Mouse (Mus musculus): ENCODE data around the gene Prrx2. TPM values are rescaled to one million over a fixed set of nuclear protein-coding genes. Genes with fewer than 3 reads are reported as not detected.

Prrx2 gene
- polyA plus RNA-seq (2012; rRNA removed) = 9.9 and 10.0 TPM in 2 replicates

GRCm38 (mm10) chr2:30834373-30835022 is at the start of gene Prrx2:
Gene Prrx2 (plus strand): TSS chr2:30834972.

GRCm38 (mm10) chr2:30803604-30804003 is 31.2 kb upstream of the Prrx2 start, which contains the start of gene 1700001O22Rik:
Gene 1700001O22Rik (minus strand): TSS chr2:30803661.

GRCm38 (mm10) chr2:30807648-30808295 is 27.0 kb upstream of the Prrx2 start, which contains the start of gene Ntmt1:
Gene Ntmt1 (plus strand): TSS chr2:30807826.

GRCm38 (mm10) chr2:30830283-30830795 is 4.4 kb upstream of the Prrx2 start, which contains the start of gene Asb6:
Gene Asb6 (minus strand): TSS chr2:30830333.

GRCm38 (mm10) chr2:30929483-30930045 is 94.8 kb downstream of the Prrx2 start, which contains the start of gene Ptges:
Gene Ptges (minus strand): TSS chr2:30929863.

Other genes with a start within 250 kb of the Prrx2 start
- 0.27 TPM in 1 of 2 replicates, not detected in the other for gene Cstad, start 239.9 kb upstream of the Prrx2 start, polyA plus RNA-seq (2012; rRNA removed)
- gene 1700001O22Rik, start 31.3 kb upstream of the Prrx2 start, polyA plus RNA-seq (2012; rRNA removed) = 8.8 and 10.5 TPM in 2 replicates
- gene Ntmt1, start 27.1 kb upstream of the Prrx2 start, polyA plus RNA-seq (2012; rRNA removed) = 34.4 and 37.6 TPM in 2 replicates
- gene Asb6, start 4.6 kb upstream of the Prrx2 start, polyA plus RNA-seq (2012; rRNA removed) = 43.8 and 48.1 TPM in 2 replicates
- gene Ptges, start 94.9 kb downstream of the Prrx2 start, polyA plus RNA-seq (2012; rRNA removed) = 15.4 and 27.0 TPM in 2 replicates
- 23.8 and 24.8 TPM in 2 replicates for gene Tor1b, start 118.0 kb downstream of the Prrx2 start, polyA plus RNA-seq (2012; rRNA removed)
- 59.6 and 61.5 TPM in 2 replicates for gene Tor1a, start 133.0 kb downstream of the Prrx2 start, polyA plus RNA-seq (2012; rRNA removed)
- 9.7 and 13.0 TPM in 2 replicates for gene BC005624, start 147.2 kb downstream of the Prrx2 start, polyA plus RNA-seq (2012; rRNA removed)
- 14.1 and 15.5 TPM in 2 replicates for gene Usp20, start 147.3 kb downstream of the Prrx2 start, polyA plus RNA-seq (2012; rRNA removed)

Measured in colon, adult 2 months (tissue).